Mouse (Mus musculus): Measurements from ENCODE around the gene Larp1b. TPM values are rescaled to one million over a fixed set of nuclear protein-coding genes. Genes with fewer than 3 reads are reported as not detected.

The Larp1b gene
- total and polyA plus RNA-seq, 3 experiments, result 8.7 to 13.7 (median 11.9) TPM

DNA sequence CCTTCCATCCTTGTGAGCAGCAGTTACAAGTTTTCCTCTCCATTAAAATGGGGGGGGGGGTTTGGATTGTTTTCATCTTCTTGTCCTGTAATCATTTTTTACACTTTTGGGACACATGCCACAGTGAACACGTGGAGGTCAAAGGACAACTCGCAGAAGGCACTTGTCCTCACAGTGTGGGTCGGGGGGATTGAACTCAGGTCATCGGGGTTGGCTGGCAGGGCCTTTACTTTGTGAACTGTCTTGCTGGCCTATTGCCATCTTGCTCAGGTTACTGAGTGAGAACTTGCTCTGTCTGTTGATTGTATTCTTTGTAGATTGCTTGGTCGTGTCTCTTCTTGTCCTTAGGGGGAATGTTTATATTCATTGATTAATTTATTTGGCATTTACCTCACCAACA, 91.6 kb downstream of the Larp1b start:
- DNase-seq (ENCODE audit: extremely low read depth), result no peak
- Histone ChIP-seq H3K4me3 (replicated peaks in 1 of 3; ENCODE audit: low read depth in 2 of 3, low read length in 2 of 3, poor library complexity in 1 of 3) (no peak overlapping the region), H3K9me3 (replicated peaks; ENCODE audit: low read length) (no peaks in the 10 kb centered on the region), H3K36me3 (replicated peaks in 1 of 2; ENCODE audit: control insufficient read depth in 1 of 2, insufficient read depth in 1 of 2, low read length in 1 of 2) (no peaks in the 10 kb centered on the region), H3K4me1 (ENCODE audit: control insufficient read depth in 1 of 2, insufficient read depth in 2 of 2) (peaks cover 2 to 3% of the 10 kb centered on the region in 2 experiments; a peak in 1 of 4 replicates), H3K27me3 (replicated peaks) (no peaks in the 10 kb centered on the region), H3K4me2 (ENCODE audit: insufficient read depth, low read depth, poor library complexity, severe bottlenecking) (no peak overlapping the region), H3K27ac (ENCODE audit: insufficient read depth, low read depth) (no peak overlapping the region), H3K9ac (ENCODE audit: insufficient read depth, low read depth) (no peak overlapping the region), H3K79me2 (replicated peaks; ENCODE audit: control insufficient read depth, extremely low read depth, insufficient read depth, poor library complexity, severe bottlenecking) (no peaks in the 10 kb centered on the region)
- TF ChIP-seq MAFK (IDR thresholded peaks at IDR 0.05; ENCODE audit: insufficient replicate concordance, low read length), result no peak
- no peak for TF ChIP-seq BHLHE40 (IDR thresholded peaks at IDR 0.05; ENCODE audit: low read depth, low read length)
- in situ Hi-C loops (cut with MboI; ENCODE audit: low pct_ligation_motif_present, low pct_unique_long_range_greater_than_20kb, low sequenced_read_pairs), result no loop called here
- dilution Hi-C loops (cut with MboI; ENCODE audit: extremely low pct_ligation_motif_present, extremely low pct_unique_long_range_greater_than_20kb, low sequenced_read_pairs), result no loop called here

GRCm38 (mm10) chr3:41042195-41042938, 92.7 kb downstream of the Larp1b start:
- H3K9ac ChIP-seq (ENCODE audit: insufficient read depth, low read depth), result no peak overlapping the region
- H3K79me2 ChIP-seq (replicated peaks; ENCODE audit: control insufficient read depth, extremely low read depth, insufficient read depth, poor library complexity, severe bottlenecking), result no peaks in the 10 kb centered on the region
- no peaks in the 10 kb centered on the region for H3K36me3 ChIP-seq (replicated peaks in 1 of 2; ENCODE audit: control insufficient read depth in 1 of 2, insufficient read depth in 1 of 2, low read length in 1 of 2)
- in situ Hi-C loops (cut with MboI; ENCODE audit: low pct_ligation_motif_present, low pct_unique_long_range_greater_than_20kb, low sequenced_read_pairs) (no loop called here), dilution Hi-C loops (cut with MboI; ENCODE audit: extremely low pct_ligation_motif_present, extremely low pct_unique_long_range_greater_than_20kb, low sequenced_read_pairs) (no loop called here)
- H3K4me1 ChIP-seq (ENCODE audit: control insufficient read depth in 1 of 2, insufficient read depth in 2 of 2), result peaks cover 2 to 3% of the 10 kb centered on the region in 2 experiments; a peak in 1 of 4 replicates
- H3K4me2 ChIP-seq (ENCODE audit: insufficient read depth, low read depth, poor library complexity, severe bottlenecking), result no peak overlapping the region
- no peak overlapping the region for H3K4me3 ChIP-seq (replicated peaks in 1 of 3; ENCODE audit: low read depth in 2 of 3, low read length in 2 of 3, poor library complexity in 1 of 3)
- no peaks in the 10 kb centered on the region for H3K9me3 ChIP-seq (replicated peaks; ENCODE audit: low read length)
- DNase-seq (ENCODE audit: extremely low read depth), result peak; percentile 51
- H3K27me3 ChIP-seq (replicated peaks), result no peaks in the 10 kb centered on the region
- H3K27ac ChIP-seq (ENCODE audit: insufficient read depth, low read depth), result no peak overlapping the region
- TF ChIP-seq ELF1 (IDR thresholded peaks at IDR 0.05; ENCODE audit: low read depth, low read length), result no peak
- TF ChIP-seq IRF4 (IDR thresholded peaks at IDR 0.05; ENCODE audit: low read depth, low read length), result peak; percentile 54; the same call in 1 of the 2 replicates
- TF ChIP-seq USF1 (IDR thresholded peaks at IDR 0.05; ENCODE audit: low read depth, low read length), result no peak
- TF ChIP-seq ZC3H11A (IDR thresholded peaks at IDR 0.05; ENCODE audit: low read depth, low read length), result peak; percentile 16; the same call in 1 of the 2 replicates
- peak in 1 of 2 experiments; percentile 82; a peak in 2 of 4 replicates for TF ChIP-seq CTCF (conservative IDR thresholded peaks at IDR 0.05 in 1 of 2, IDR thresholded peaks at IDR 0.05 in 1 of 2; ENCODE audit: low read depth in 2 of 2, low read length in 2 of 2)
- 0 out of 2 replicates have a peak, but pooled peaks have one; percentile 19 for TF ChIP-seq NRF1 (IDR thresholded peaks at IDR 0.05; ENCODE audit: low read depth, low read length)
- no peak for TF ChIP-seq PAX5 (IDR thresholded peaks at IDR 0.05; ENCODE audit: low read length)
- TF ChIP-seq BHLHE40 (IDR thresholded peaks at IDR 0.05; ENCODE audit: low read depth, low read length), result peak; percentile 38; the same call in 1 of the 2 replicates
- peak; percentile 76 for TF ChIP-seq RAD21 (IDR thresholded peaks at IDR 0.05; ENCODE audit: low read depth, low read length)
- peak; percentile 66 for TF ChIP-seq SMC3 (IDR thresholded peaks at IDR 0.05; ENCODE audit: low read depth, low read length)
- TF ChIP-seq USF2 (conservative IDR thresholded peaks at IDR 0.05; ENCODE audit: low read depth, low read length), result no peak
- peak; percentile 37; the same call in 1 of the 2 replicates for TF ChIP-seq MEF2A (IDR thresholded peaks at IDR 0.05; ENCODE audit: borderline replicate concordance, low read depth, low read length)
- TF ChIP-seq KAT2A (IDR thresholded peaks at IDR 0.05; ENCODE audit: insufficient replicate concordance, low read length), result no peak
- TF ChIP-seq MAX (IDR thresholded peaks at IDR 0.05; ENCODE audit: low read length), result peak; percentile 43; the same call in 1 of the 2 replicates
- no peak for TF ChIP-seq E2F4 (IDR thresholded peaks at IDR 0.05; ENCODE audit: insufficient replicate concordance, low read depth, low read length)
- TF ChIP-seq MYC (IDR thresholded peaks at IDR 0.05; ENCODE audit: low read depth, low read length), result no peak
- no peak for TF ChIP-seq ZMIZ1 (IDR thresholded peaks at IDR 0.05; ENCODE audit: low read depth, low read length)
- no peak for TF ChIP-seq ZKSCAN1 (IDR thresholded peaks at IDR 0.05; ENCODE audit: borderline replicate concordance, low read depth, low read length)
- no peak for TF ChIP-seq NELFE (IDR thresholded peaks at IDR 0.05; ENCODE audit: low read depth, low read length)
